Mouse (Mus musculus): ENCODE results near the gene Gm5483. TPM values are rescaled to one million over a fixed set of nuclear protein-coding genes. Genes with fewer than 3 reads are reported as not detected.
"Not testable (repeated sequence)": the region's sequence is repeated elsewhere in the genome, so short reads cannot be mapped to it uniquely, and the experiment has no call there.

The Gm5483 gene
- not detected in 2 replicates for polyA plus RNA-seq (2012; ENCODE audit: insufficient read depth, insufficient read length, missing spikeins)

- H3K4me1 ChIP-seq (ENCODE audit: control insufficient read depth, insufficient read depth, insufficient read length, low read length); H3K4me3 ChIP-seq (ENCODE audit: insufficient read depth, low read depth, low read length): not testable (repeated sequence)
Measured at GRCm38 (mm10) chr16:36183912-36184311, at the start of gene Gm5483. Gene Gm5483, plus strand, starts transcription at chr16:36184212.

GRCm38 (mm10) chr16:36138201-36138600 is 45.8 kb upstream of the Gm5483 start:
- Histone ChIP-seq H3K27ac (replicated peaks; ENCODE audit: low read depth, low read length) (no peak overlapping the region), H3K4me1 (ENCODE audit: control insufficient read depth, insufficient read depth, insufficient read length, low read length) (no peaks in the 10 kb centered on the region), H3K4me3 (ENCODE audit: insufficient read depth, low read depth, low read length) (no peak overlapping the region)

More at GRCm38 (mm10) chr16:36183912-36184311, at the start of gene Gm5483:
- H3K27ac ChIP-seq (replicated peaks; ENCODE audit: low read depth, low read length) = not testable (repeated sequence)

GRCm38 (mm10) chr16:36156402-36156975 is 27.5 kb upstream of the Gm5483 start, which contains the start of gene Stfa2l1:
Gene Stfa2l1, plus strand, starts transcription at chr16:36156811.
- Histone ChIP-seq H3K4me1 (ENCODE audit: control insufficient read depth, insufficient read depth, insufficient read length, low read length) (no peaks in the 10 kb centered on the region), H3K4me3 (ENCODE audit: insufficient read depth, low read depth, low read length) (no peak within 1 kb of the TSS), H3K27ac (replicated peaks; ENCODE audit: low read depth, low read length) (no peak within 1 kb of the TSS)

- H3K4me1 ChIP-seq (ENCODE audit: control insufficient read depth, insufficient read depth, insufficient read length, low read length); H3K4me3 ChIP-seq (ENCODE audit: insufficient read depth, low read depth, low read length); H3K27ac ChIP-seq (replicated peaks; ENCODE audit: low read depth, low read length): not testable (repeated sequence)
Measured at GRCm38 (mm10) chr16:36167841-36168240, 16.2 kb upstream of the Gm5483 start.

GRCm38 (mm10) chr16:36176108-36176507 is 7.9 kb upstream of the Gm5483 start:
- Histone ChIP-seq H3K4me1 (ENCODE audit: control insufficient read depth, insufficient read depth, insufficient read length, low read length) (no peaks in the 10 kb centered on the region), H3K27ac (replicated peaks; ENCODE audit: low read depth, low read length) (no peak overlapping the region), H3K4me3 (ENCODE audit: insufficient read depth, low read depth, low read length) (no peak overlapping the region)

- Histone ChIP-seq H3K4me1 (ENCODE audit: control insufficient read depth, insufficient read depth, insufficient read length, low read length) (no peaks in the 10 kb centered on the region), H3K4me3 (ENCODE audit: insufficient read depth, low read depth, low read length) (no peak overlapping the region), H3K27ac (replicated peaks; ENCODE audit: low read depth, low read length) (no peak overlapping the region)
Measured at GRCm38 (mm10) chr16:36179910-36180309, 4.1 kb upstream of the Gm5483 start.

GRCm38 (mm10) chr16:36199226-36199625 is 15.2 kb downstream of the Gm5483 start:
- Histone ChIP-seq H3K4me1 (ENCODE audit: control insufficient read depth, insufficient read depth, insufficient read length, low read length) (no peaks in the 10 kb centered on the region), H3K27ac (replicated peaks; ENCODE audit: low read depth, low read length) (no peak overlapping the region), H3K4me3 (ENCODE audit: insufficient read depth, low read depth, low read length) (no peak overlapping the region)

- no peaks in the 10 kb centered on the region for H3K4me1 ChIP-seq (ENCODE audit: control insufficient read depth, insufficient read depth, insufficient read length, low read length)
- no peak overlapping the region for H3K4me3 ChIP-seq (ENCODE audit: insufficient read depth, low read depth, low read length)
- no peak overlapping the region for H3K27ac ChIP-seq (replicated peaks; ENCODE audit: low read depth, low read length)
Measured at GRCm38 (mm10) chr16:36203846-36204245, 19.8 kb downstream of the Gm5483 start.

- not testable (repeated sequence) for H3K27ac ChIP-seq (replicated peaks; ENCODE audit: low read depth, low read length)
Measured at GRCm38 (mm10) chr16:36205684-36206083, 21.7 kb downstream of the Gm5483 start.

GRCm38 (mm10) chr16:36209967-36210453 is 26.0 kb downstream of the Gm5483 start, which contains the start of gene Gm5416:
Gene Gm5416, plus strand, starts transcription at chr16:36210403.
- no peak within 1 kb of the TSS for H3K4me3 ChIP-seq (ENCODE audit: insufficient read depth, low read depth, low read length)
- H3K27ac ChIP-seq (replicated peaks; ENCODE audit: low read depth, low read length) = no peak within 1 kb of the TSS
- no peaks in the 10 kb centered on the region for H3K4me1 ChIP-seq (ENCODE audit: control insufficient read depth, insufficient read depth, insufficient read length, low read length)

More at GRCm38 (mm10) chr16:36205684-36206083, 21.7 kb downstream of the Gm5483 start:
- not testable (repeated sequence) for H3K4me1 ChIP-seq (ENCODE audit: control insufficient read depth, insufficient read depth, insufficient read length, low read length); H3K4me3 ChIP-seq (ENCODE audit: insufficient read depth, low read depth, low read length)

- not testable (repeated sequence) for H3K4me1 ChIP-seq (ENCODE audit: control insufficient read depth, insufficient read depth, insufficient read length, low read length); H3K4me3 ChIP-seq (ENCODE audit: insufficient read depth, low read depth, low read length); H3K27ac ChIP-seq (replicated peaks; ENCODE audit: low read depth, low read length)
Measured at GRCm38 (mm10) chr16:36221168-36221567, 37.2 kb downstream of the Gm5483 start, which contains the start of gene 2010005H15Rik. Gene 2010005H15Rik, plus strand, starts transcription at chr16:36221468.

Other genes with a start within 250 kb of the Gm5483 start
- 11.6 and 15.7 TPM in 2 replicates for gene Parp9, start 245.7 kb upstream of the Gm5483 start, polyA plus RNA-seq (2012; ENCODE audit: insufficient read depth, insufficient read length, missing spikeins)
- 6.1 and 6.3 TPM in 2 replicates for gene Dtx3l, start 245.1 kb upstream of the Gm5483 start, polyA plus RNA-seq (2012; ENCODE audit: insufficient read depth, insufficient read length, missing spikeins)
- 20.4 and 28.2 TPM in 2 replicates for gene Kpna1, start 205.5 kb upstream of the Gm5483 start, polyA plus RNA-seq (2012; ENCODE audit: insufficient read depth, insufficient read length, missing spikeins)
- gene Wdr5b, start 143.0 kb upstream of the Gm5483 start, polyA plus RNA-seq (2012; ENCODE audit: insufficient read depth, insufficient read length, missing spikeins) = 3.3 and 4.1 TPM in 2 replicates
- 372 and 403 TPM in 2 replicates for gene Fam162a, start 112.6 kb upstream of the Gm5483 start, polyA plus RNA-seq (2012; ENCODE audit: insufficient read depth, insufficient read length, missing spikeins)
- gene Ccdc58, start 112.5 kb upstream of the Gm5483 start, polyA plus RNA-seq (2012; ENCODE audit: insufficient read depth, insufficient read length, missing spikeins) = 79.2 and 93.0 TPM in 2 replicates
- not detected in 2 replicates for gene Csta1, start 53.0 kb upstream of the Gm5483 start, polyA plus RNA-seq (2012; ENCODE audit: insufficient read depth, insufficient read length, missing spikeins)
- gene Stfa2l1, start 27.4 kb upstream of the Gm5483 start, polyA plus RNA-seq (2012; ENCODE audit: insufficient read depth, insufficient read length, missing spikeins) = not detected in 2 replicates
- gene Gm5416, start 26.2 kb downstream of the Gm5483 start, polyA plus RNA-seq (2012; ENCODE audit: insufficient read depth, insufficient read length, missing spikeins) = not detected in 2 replicates
- gene 2010005H15Rik, start 37.3 kb downstream of the Gm5483 start, polyA plus RNA-seq (2012; ENCODE audit: insufficient read depth, insufficient read length, missing spikeins) = not detected in 2 replicates
- gene Stfa1, start 92.7 kb downstream of the Gm5483 start, polyA plus RNA-seq (2012; ENCODE audit: insufficient read depth, insufficient read length, missing spikeins) = not detected in 2 replicates
- not detected in 2 replicates for gene BC117090, start 150.1 kb downstream of the Gm5483 start, polyA plus RNA-seq (2012; ENCODE audit: insufficient read depth, insufficient read length, missing spikeins)
- gene BC100530, start 183.5 kb downstream of the Gm5483 start, polyA plus RNA-seq (2012; ENCODE audit: insufficient read depth, insufficient read length, missing spikeins) = not detected in 2 replicates
- not detected in 2 replicates for gene Stfa2, start 224.2 kb downstream of the Gm5483 start, polyA plus RNA-seq (2012; ENCODE audit: insufficient read depth, insufficient read length, missing spikeins)

All from brown adipose tissue, adult 24 weeks (tissue).